Mouse (Mus musculus) cerebellum, postnatal 10 days (tissue): Measurements from ENCODE around the gene Tspan10.

Experiments used
- DNase-seq, 2 experiments: peaks; one replicate each; pipeline ENCODE4 v3.0.0; 2021; ENCODE audit warnings: mixed read lengths in 2 of 2

Tspan10 gene

GRCm38 (mm10) chr11:120457370-120457769 lies 14.9 kb downstream of the Tspan10 start:
- no peak for DNase-seq

GRCm38 (mm10) chr11:120457772-120458751 lies 15.6 kb downstream of the Tspan10 start, which contains the start of the genes Oxld1 and Ccdc137:
Gene Oxld1 (minus strand): TSS chr11:120458068.
Gene Ccdc137 (plus strand): TSS chr11:120458115.
- peak; percentile 85 for DNase-seq

DNA sequence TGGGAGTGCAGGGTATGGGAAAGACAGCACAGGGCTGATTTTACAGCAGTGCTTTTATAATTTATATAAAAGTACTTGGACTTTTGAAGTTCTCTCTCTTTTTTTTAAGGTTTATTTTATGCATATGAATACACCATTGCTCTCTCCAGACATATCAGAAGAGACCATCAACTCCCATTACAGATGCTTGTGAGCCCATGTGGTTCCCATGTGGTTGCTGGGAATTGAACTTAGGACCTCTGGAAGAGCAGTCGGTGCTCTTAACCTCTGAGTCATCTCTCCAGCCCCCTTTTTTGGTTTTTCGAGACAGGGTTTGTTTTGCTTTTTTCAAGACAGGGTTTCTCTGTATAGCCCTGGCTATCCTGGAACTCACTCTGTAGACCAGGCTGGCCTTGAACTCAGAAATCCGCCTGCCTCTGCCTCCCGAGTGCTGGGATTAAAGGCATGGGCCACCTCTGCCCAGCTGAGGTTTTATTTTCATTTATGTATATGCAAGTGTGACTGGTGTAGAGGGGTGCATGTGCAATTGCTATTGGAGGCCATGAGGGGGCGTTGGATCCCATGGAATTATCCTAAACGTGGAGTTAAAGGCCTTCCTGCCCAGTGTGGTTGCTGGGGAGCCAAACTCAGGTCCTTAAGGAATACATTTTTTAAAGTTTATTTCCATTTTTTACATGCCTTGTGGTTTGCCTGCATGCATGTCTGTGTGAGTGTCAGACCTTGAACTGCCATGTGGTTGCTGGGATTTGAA lies 16.6 kb downstream of the Tspan10 start:
- DNase-seq, result no peak

DNA sequence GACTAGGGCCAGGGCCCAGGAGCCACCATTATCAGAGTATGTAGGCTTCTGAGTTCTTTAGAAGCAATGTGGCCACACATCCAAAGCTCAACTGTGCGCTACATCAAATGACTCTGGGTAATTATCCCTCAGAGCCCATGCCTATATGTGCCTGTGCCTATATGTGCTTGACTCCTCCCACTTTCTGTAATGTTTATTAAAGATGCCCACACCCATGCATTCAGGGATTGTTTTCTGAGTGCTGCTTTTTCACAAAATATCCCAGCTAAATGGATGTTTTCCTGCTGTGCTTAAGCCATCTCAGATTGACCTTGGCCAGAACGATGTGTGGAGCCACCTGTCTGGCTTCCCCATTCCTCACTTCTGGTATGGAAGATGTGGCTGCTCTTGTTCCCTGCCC lies 21.1 kb downstream of the Tspan10 start:
- DNase-seq, result no peak

- no peak for DNase-seq
Observed at GRCm38 (mm10) chr11:120464365-120464764, 21.9 kb downstream of the Tspan10 start.

GRCm38 (mm10) chr11:120465521-120465920 lies 23.1 kb downstream of the Tspan10 start:
- DNase-seq, result no peak

GRCm38 (mm10) chr11:120467051-120467735 lies 24.7 kb downstream of the Tspan10 start, which contains the start of gene Arl16:
Gene Arl16 (minus strand): TSS chr11:120467607.
- DNase-seq, result peak; percentile 96 to 97

DNA sequence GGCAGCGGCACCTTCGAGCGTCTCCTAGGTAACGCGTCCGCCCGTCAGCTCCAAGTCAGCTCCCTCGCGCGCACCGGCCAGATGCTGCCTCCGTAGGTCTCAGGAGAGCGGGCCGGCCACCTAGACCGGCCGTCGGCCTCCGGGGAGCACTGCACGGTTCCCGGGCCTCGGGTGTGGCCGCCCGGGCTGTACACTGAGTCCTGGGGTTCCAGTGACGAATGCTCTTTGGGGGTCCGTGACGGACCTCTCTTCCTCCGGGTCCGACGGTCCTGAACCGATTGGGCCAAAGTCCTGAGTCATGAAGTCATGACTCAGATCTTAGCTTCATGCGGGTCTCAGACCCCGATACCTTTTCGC lies 25.3 kb downstream of the Tspan10 start:
- no peak for DNase-seq

- DNase-seq, result no peak
Observed at GRCm38 (mm10) chr11:120472052-120472451, 29.6 kb downstream of the Tspan10 start.

GRCm38 (mm10) chr11:120483448-120483934 lies 41.0 kb downstream of the Tspan10 start:
- no peak for DNase-seq

DNA sequence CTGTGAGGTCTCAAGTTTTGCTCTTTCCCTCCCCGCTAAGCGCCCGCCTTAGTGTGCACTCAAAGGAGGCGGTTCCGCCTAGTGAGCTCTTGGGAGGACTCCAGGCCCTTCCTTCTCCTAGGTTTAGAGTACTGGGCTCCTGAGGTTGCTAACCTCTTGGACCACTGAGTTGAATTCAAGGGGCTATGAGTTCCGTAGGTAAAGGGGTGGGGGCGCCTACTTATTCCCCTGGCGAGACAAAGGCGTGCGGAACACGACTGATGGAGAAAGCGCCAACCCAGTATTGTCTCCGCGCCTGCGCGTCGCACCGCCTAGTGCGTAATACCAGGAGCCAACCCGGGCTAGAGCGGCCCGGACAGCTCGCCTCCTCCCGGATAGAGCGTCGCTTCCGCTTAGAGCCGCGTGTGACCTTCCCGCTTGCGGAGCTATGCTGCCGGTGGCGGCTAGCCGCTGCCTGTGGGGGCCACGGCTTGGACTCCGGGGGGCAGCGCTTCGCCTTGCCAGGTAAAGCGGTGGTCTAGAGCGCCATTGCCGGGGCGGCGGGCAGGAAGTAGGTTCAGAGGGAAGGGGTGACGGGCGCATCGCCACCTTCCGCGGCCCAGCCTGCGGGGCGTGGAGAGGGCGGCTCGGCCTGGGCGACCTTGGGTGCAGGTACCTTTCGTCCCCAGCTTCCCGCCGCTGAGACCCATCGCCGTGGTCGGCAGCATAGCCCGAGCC lies 42.0 kb downstream of the Tspan10 start, which contains the start of gene Mrpl12:
TSS of gene Mrpl12 (plus strand) at position 349 of the 717 bp plus-strand sequence.
- peak; percentile 91 to 94 for DNase-seq

DNA sequence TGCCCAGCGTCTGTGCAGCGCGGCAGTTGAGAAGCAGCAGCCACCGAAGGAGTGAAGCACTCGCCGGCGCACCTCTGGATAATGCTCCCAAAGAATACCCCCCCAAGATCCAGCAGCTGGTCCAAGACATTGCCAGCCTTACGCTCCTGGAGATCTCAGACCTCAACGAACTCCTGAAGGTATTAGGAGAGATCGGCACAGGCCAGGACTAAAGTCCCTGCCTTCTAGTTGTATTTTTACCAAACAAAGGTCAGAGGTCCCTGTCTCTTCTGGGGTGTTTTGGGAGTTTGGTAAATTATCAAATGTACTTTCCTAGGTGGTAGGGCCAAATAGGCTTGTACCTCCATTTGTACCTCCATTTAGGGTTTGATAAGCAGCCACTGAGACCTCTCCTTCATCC lies 42.8 kb downstream of the Tspan10 start:
- no peak for DNase-seq

GRCm38 (mm10) chr11:120488516-120488915 lies 46.1 kb downstream of the Tspan10 start:
- no peak for DNase-seq

GRCm38 (mm10) chr11:120489054-120489761 lies 46.8 kb downstream of the Tspan10 start:
- DNase-seq, result peak; percentile 79 to 88

GRCm38 (mm10) chr11:120490291-120491046 lies 48.0 kb downstream of the Tspan10 start:
- peak in 1 of 2 experiments; percentile 23 for DNase-seq

- DNase-seq, result peak; percentile 92 to 93
Observed at GRCm38 (mm10) chr11:120491317-120492023, 49.0 kb downstream of the Tspan10 start, which contains the start of gene Slc25a10. Gene Slc25a10 (plus strand): TSS chr11:120491840.

- peak; percentile 41 to 44 for DNase-seq
Observed at GRCm38 (mm10) chr11:120492024-120492877, 49.8 kb downstream of the Tspan10 start.

DNA sequence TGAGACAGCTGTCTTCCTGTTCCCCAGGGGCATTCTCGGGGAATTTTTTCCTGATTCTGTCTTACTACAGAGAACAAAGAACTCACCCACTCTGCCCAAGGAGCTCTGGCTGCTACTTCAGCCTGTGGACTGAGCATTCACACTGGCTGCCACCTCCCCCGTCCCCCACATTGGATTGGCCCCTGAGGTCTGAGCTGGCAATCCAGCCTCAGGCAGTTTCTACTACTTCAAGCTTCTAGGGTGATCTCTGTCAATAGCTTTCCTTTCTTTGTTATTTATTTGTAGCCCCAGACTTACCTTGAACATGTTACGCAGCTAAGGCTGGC lies 50.4 kb downstream of the Tspan10 start:
- peak in 1 of 2 experiments; percentile 30 for DNase-seq

DNA sequence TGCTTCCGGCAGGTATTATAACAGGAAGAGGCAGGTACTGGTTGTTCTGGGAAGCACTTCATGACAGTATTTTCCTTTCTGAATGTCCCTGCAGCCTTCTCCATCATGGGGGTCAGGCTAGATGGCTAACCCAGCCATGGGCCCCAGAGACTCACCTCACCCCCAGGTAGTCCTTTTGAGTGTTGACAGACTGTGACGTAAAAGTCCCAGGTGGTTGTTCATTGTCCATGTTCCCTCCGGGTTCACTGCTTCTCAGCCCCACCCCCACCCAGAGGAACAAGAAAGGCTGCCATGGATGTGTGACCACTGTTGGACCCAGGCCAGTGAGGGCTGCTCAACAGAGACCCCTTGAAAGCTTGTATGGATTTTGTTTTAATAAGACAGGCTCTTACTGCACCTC lies 50.9 kb downstream of the Tspan10 start:
- peak in 1 of 2 experiments; percentile 24 for DNase-seq
